Mouse (Mus musculus): Measurements from ENCODE around the gene Sell. TPM values are rescaled to one million over a fixed set of nuclear protein-coding genes. Genes with fewer than 3 reads are reported as not detected.
A peak's percentile ranks its signal among the peaks of the same experiment; 100 is the strongest.

The Sell gene
- total RNA-seq, 2 experiments from 2014 or later = not detected

- DNase-seq (ENCODE audit: low spot score in 2 of 2) = no peak
Measured at GRCm38 (mm10) chr1:164074606-164075140, 12.9 kb downstream of the Sell start.

GRCm38 (mm10) chr1:164075416-164075815 lies 13.6 kb downstream of the Sell start:
- no peak for DNase-seq (ENCODE audit: low spot score in 2 of 2)

- no peak for DNase-seq (ENCODE audit: low spot score in 2 of 2)
Measured at GRCm38 (mm10) chr1:164076441-164076840, 14.7 kb downstream of the Sell start.

DNA sequence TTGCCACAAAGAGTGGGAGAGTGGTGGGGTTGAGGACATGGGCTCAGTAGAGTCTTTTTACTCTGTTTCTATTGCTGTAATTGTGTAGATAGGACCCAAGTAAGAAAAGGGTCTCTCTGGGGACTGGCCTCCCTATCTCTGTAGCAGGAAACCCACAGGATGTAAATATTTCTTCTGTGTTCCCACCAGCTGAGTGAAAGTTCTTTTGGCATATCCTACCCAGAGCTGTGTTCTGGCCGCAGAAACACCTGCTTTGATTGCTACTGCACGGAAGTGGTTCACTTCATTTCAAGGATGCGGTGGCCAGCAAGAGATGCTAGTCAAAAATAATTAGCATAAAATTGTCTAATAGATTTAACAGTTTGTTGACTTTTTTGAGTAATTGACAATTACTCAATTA lies 15.2 kb downstream of the Sell start:
- DNase-seq (ENCODE audit: low spot score in 2 of 2) = no peak

DNA sequence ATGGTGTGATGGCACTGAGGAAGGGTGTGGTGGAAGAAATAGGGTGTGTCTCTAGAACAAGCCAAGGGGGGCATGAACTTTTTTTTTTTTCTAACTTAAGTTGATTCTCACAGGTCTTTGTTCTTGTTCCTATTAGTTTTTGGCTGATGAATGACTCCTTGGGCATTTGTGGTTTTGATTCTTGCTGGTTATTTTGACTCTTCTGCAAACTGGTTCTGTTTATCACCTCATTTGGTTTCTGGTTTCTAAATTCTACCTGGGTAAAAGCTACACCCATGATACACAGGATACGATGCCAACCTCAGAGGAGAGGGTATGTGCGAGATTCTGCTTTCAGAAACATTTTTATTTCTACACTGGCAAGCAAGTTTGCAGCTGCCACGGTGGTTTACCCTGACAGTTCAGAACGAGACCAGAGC lies 16.6 kb downstream of the Sell start:
- DNase-seq (ENCODE audit: low spot score in 2 of 2) = no peak

DNA sequence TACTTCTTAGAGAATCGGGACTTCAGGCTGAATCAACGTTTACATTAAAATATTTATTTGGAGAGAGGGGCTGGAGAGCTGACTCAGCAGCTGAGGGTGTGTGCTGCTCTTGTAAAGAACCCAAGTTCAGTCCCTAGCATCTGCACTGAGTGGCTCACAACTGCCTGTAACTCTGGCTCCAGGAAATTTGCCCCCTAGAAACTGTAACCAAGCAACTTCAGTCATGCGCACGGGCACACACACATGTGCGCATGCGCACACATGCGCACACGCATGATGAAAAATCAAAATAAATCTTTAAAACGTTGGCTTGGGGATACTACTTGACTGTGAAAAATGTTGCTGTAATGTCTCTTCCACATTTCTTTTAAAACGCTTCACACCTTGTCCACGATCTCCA lies 17.3 kb downstream of the Sell start:
- DNase-seq (ENCODE audit: low spot score in 2 of 2) = no peak

DNA sequence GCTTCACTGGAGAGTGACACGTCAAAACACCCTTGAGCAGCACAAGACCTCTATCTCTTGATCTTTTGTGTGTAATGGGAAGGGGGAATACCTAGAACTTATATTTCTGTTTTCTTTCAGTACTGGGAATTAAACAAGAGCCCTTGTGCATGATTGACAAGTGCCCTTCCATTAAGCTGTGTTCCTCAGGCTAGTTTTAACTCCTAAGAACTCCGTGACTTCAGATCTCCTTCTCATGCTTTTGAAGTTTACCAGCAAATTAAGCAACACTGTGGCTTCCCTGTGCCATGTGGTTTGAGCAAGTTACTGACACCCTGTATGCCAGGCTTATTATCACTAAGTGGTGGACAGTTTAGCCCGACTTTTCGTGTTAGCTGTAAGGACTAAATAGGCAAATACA lies 21.3 kb downstream of the Sell start:
- no peak for DNase-seq (ENCODE audit: low spot score in 2 of 2)

- no peak for DNase-seq (ENCODE audit: low spot score in 2 of 2)
Measured at GRCm38 (mm10) chr1:164086797-164087196, 25.0 kb downstream of the Sell start.

DNA sequence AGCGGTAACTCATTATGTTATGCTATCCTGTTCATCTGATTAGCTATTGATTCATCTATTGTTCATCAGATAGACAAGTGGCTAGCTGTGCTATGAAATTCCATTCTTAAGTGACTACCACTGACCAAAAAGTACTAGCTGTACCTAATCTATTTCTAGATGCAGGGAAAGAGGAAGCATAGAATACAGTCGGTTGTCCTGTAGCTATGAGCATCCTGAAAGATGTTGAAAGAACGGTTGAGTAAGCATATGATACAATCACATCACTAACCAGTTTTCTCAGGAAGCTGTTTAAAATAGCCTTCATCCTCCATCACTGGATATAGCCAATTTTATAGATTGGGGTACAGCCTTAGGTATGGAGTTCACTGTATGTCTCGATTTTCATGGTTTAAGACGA lies 26.1 kb downstream of the Sell start:
- DNase-seq (ENCODE audit: low spot score in 2 of 2) = no peak

- DNase-seq (ENCODE audit: low spot score in 2 of 2) = no peak
Measured at GRCm38 (mm10) chr1:164096780-164097179, 35.0 kb downstream of the Sell start.

GRCm38 (mm10) chr1:164097911-164098310 lies 36.1 kb downstream of the Sell start:
- no peak for DNase-seq (ENCODE audit: low spot score in 2 of 2)

DNA sequence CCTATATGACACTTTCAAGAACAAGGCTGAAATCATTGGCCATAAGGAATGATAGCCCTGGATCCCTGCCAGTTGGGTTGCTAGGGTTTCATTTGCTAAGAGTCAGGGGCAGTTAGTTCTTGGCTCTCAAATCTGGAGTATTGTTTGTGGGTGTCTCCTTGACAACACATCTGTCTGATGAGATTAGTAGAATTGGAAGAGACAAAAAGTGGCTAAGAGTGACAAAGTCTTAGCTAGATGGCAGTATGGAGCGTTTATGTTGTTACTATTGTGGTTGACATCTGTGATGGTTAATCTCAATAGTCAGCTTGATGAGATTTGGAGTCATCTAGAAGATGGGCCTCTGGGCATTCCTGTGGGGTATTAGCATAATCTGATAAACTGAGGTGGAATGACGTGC lies 36.6 kb downstream of the Sell start:
- no peak for DNase-seq (ENCODE audit: low spot score in 2 of 2)

- peak; percentile 5 to 23 for DNase-seq (ENCODE audit: low spot score in 2 of 2)
Measured at GRCm38 (mm10) chr1:164109763-164110162, 48.0 kb downstream of the Sell start.

DNA sequence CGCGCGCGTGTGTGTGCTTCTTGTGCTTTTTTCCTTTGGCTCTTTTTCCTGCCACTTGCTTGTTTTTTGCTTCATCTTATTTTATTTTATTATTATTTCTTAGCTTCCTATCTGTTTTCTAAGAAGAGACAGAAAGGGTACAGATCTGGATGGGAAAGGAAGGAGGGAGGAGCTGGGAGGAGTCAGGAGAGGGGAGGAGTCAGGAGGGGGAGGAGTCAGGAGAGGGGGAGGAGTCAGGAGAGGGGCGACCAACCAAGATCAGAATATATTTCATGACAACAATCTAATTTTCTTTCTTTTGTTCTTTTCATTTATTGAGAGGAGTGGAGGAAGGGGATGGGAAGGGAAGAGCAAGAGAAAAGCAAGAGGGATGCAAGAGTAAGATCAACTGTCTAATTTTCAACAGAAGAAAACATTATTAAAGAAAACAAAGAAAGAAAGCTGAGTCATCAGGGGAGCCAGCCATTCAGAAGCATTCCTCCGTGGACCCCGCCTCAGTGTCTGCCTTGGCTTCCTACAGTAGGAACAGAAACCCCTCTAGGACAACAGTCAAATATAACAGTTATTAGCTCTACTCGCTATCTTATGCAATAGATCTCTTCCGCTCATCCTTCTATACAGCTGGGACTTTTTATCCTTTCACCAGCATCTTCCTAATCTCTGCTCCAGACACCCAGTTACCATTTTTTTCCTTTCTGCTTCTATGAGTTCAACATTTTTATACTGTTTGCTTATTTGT lies 49.0 kb downstream of the Sell start:
- no peak for DNase-seq (ENCODE audit: low spot score in 2 of 2)

- no peak for DNase-seq (ENCODE audit: low spot score in 2 of 2)
Measured at GRCm38 (mm10) chr1:164114280-164114679, 52.5 kb downstream of the Sell start.

GRCm38 (mm10) chr1:164114947-164115493 lies 53.2 kb downstream of the Sell start, which contains the start of gene Selp:
Selp (plus strand) TSS chr1:164115264.
- no peak for DNase-seq (ENCODE audit: low spot score in 2 of 2)

GRCm38 (mm10) chr1:164115647-164116046 lies 53.9 kb downstream of the Sell start:
- peak in 1 of 2 experiments; percentile 5 for DNase-seq (ENCODE audit: low spot score in 2 of 2)

GRCm38 (mm10) chr1:164117869-164118268 lies 56.1 kb downstream of the Sell start:
- no peak for DNase-seq (ENCODE audit: low spot score in 2 of 2)

GRCm38 (mm10) chr1:164119892-164120776 lies 58.4 kb downstream of the Sell start:
- DNase-seq (ENCODE audit: low spot score in 2 of 2) = no peak

DNA sequence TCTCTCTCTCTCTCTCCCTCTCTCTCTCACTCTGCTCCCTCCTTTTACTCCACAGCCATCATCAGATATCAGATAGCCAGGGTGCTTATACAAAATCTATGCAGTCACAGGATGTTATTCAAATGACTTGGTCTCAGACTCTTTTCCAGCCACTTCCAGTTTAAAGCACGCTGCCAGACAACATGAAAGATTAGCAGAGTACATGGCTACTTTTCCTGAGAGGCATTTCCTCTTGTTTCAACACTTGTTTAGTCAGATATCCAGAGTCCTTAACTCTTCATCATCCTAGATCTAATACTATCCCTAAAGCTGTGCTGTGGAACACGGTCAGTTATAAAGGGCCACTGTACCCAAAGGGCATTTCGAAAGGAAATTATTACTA lies 59.0 kb downstream of the Sell start:
- DNase-seq (ENCODE audit: low spot score in 2 of 2) = no peak

- DNase-seq (ENCODE audit: low spot score in 2 of 2) = no peak
Measured at GRCm38 (mm10) chr1:164123836-164124235, 62.1 kb downstream of the Sell start.

- DNase-seq (ENCODE audit: low spot score in 2 of 2) = no peak
Measured at GRCm38 (mm10) chr1:164130013-164130412, 68.2 kb downstream of the Sell start.

All from left cerebral cortex, adult 18-20 months (tissue).